Mouse (Mus musculus) stomach, postnatal 0 days (tissue): ENCODE data around the gene Tmem245.

Source experiments
- CTCF ChIP-seq: IDR thresholded peaks from 2 replicates; pipeline ENCODE4 v1.5.1; 2016; ENCODE audit warnings: antibody characterized with exemption, low read depth, mild to moderate bottlenecking, moderate library complexity
- EP300 ChIP-seq: optimal IDR thresholded peaks from 2 replicates; pipeline ENCODE3; 2016; ENCODE audit warnings: antibody characterized with exemption

- TF ChIP-seq CTCF (no peak), EP300 (no peak)
Observed at GRCm38 (mm10) chr4:56905507-56905906, 41.7 kb downstream of the Tmem245 start.
